Mouse (Mus musculus): ENCODE results near the gene Ifi203.
"Not testable (repeated sequence)": the region's sequence is repeated elsewhere in the genome, so short reads cannot be mapped to it uniquely, and the experiment has no call there.

DNA sequence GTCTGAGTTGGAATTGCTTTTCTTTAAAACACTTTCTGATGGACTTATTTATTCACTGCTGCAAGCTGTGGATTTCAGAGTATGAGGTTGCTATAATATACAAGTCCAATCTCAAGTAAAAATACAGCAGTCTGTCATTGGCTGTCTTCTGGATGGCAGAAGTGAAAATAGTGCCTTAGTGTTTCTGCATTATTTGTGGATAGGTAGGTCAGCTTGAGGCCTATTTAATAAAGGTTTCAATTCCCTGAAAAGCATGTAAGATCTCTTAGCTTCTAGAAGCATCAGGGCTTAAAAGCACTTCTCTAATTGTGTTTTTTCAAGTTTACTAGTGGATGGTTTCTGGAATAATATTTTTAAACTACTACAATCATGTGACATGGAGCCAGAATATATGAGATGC is 52.7 kb downstream of the Ifi203 start:
- TF ChIP-seq CTCF (IDR thresholded peaks at IDR 0.05; ENCODE audit: control insufficient read depth, insufficient read depth, insufficient replicate concordance, low read depth, low read length); POLR2A (IDR thresholded peaks at IDR 0.05; ENCODE audit: control insufficient read depth, low read depth, low read length): not testable (repeated sequence)

All from testis, adult 2 months (tissue).